Mouse (Mus musculus) cortical plate, adult 2 months (tissue): ENCODE data around the gene Ovol3. TPM values are rescaled to one million over a fixed set of nuclear protein-coding genes. Genes with fewer than 3 reads are reported as not detected.
A peak's percentile ranks its signal among the peaks of the same experiment; 100 is the strongest.
"Not testable (repeated sequence)": the region's sequence is repeated elsewhere in the genome, so short reads cannot be mapped to it uniquely, and the experiment has no call there.

Experiments used
- H3K27ac ChIP-seq: fragments of 200-500 bp; 2 replicates; pipeline ENCODE4 v1.5.1; 2012; ENCODE audit warnings: low read length, control low read depth, inconsistent platforms; ENCODE audit not compliant: insufficient read depth
- H3K4me1 ChIP-seq: fragments of 200-500 bp; 2 replicates; pipeline ENCODE4 v1.6.1; 2011; ENCODE audit warnings: low read length; ENCODE audit not compliant: control insufficient read depth, insufficient read depth
- H3K4me3 ChIP-seq: fragments of 200-500 bp; 2 replicates; pipeline ENCODE4 v1.5.1; 2011; ENCODE audit warnings: mild to moderate bottlenecking, low read length, control low read depth; ENCODE audit not compliant: insufficient read depth
- CTCF ChIP-seq: fragments of 200-500 bp; IDR thresholded peaks from 2 replicates; pipeline ENCODE4 v1.5.1; 2011; ENCODE audit warnings: mild to moderate bottlenecking, control low read depth, low read length; ENCODE audit not compliant: insufficient read depth; ENCODE audit errors: extremely low read depth
- POLR2A ChIP-seq: fragments of 200-500 bp; IDR thresholded peaks from 2 replicates; pipeline ENCODE4 v1.6.1; 2011; ENCODE audit warnings: mild to moderate bottlenecking, low read length, control low read depth; ENCODE audit not compliant: insufficient read depth; ENCODE audit errors: extremely low read depth
- polyA plus RNA-seq: library from polyadenylated mRNA; depleted of rRNA; stranded (reverse); fragments of >200 nt; gene quantifications from 2 replicates; pipeline ENCODE4 v1.2.3, GENCODE M21; 2012

The Ovol3 gene
- polyA plus RNA-seq, 1 experiment = not detected

DNA sequence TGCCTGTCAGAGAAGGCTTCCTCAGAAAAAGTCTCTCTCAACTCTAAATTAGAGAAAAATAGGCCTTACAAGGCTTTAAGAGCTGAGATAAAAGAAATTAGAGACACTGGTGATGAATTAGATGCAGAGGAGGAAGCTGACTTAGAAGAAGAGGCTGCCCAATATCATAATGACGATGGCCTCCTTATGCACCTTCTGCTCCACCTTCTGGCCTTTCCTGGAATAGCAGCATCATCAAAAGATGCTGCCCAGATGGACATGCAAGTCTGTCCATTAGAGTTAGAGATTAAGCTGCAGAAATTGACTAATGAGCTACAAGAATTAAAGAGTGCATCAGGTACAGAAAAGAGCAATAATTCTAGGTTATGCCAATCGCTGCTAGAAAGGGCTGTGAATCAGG lies 30.1 kb downstream of the Ovol3 start:
- Histone ChIP-seq H3K27ac (no peak overlapping the region), H3K4me3 (no peak overlapping the region), H3K4me1 (no peaks in the 10 kb centered on the region)
- peak; percentile 74 for TF ChIP-seq CTCF
- TF ChIP-seq POLR2A = no peak

DNA sequence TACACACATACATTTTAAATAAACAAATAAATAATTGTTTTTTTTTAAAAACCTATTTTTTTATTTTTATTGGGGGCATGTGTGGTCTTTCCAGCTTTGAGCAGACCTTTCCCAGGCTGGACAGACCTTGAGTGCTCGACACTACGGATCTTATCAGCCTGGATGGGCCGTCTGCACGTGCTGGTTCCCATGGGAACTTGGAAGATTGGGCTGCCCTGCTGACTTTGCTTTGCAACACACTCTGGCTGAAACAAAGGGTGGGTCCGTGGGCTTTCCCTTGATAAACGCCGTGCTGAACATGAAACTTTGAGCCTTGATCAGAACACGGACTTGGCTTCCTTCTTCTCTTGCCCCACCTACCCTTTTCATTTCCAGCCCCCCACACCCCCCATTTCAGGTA lies 31.1 kb downstream of the Ovol3 start:
- Histone ChIP-seq H3K4me1 (no peaks in the 10 kb centered on the region), H3K27ac (no peak overlapping the region), H3K4me3 (no peak overlapping the region)
- TF ChIP-seq CTCF (no peak), POLR2A (no peak)

DNA sequence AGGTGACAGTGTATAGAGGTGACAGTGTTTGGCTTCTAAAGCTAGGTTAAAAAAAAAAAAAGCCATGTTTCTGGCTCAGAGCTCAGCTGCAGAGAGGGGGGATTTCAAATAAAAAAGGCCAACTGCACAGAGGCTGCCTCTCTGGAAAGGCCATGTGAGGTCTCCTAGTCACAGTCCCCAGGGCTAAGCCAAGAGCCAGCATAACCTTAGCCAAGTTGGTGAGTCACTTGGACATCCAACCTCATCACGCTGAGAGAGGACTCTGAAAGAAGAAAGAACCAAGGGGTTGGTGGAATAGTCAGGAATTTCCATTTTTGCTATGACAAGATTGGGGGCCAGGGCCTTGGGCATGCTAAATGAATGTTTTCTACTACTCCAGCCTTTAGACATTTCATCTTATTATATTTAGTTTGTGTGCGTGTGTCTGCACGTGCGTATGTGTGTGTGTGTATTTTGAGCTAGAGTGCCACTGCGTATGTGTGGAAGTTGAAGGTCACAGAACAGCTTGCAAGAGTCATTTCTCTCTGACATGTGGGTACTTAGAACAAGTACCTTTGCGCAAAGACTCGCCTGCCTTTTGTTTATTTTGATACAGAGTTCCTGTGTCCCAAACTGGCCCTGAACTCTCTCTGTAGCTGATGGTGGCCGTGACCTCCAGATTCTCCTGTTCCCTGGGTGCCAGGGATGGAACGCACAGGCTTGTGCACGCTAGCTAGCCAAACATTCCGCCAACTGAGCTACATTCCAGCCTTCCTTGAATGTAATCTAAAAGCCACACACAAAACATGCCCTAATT lies 32.4 kb downstream of the Ovol3 start:
- TF ChIP-seq POLR2A (no peak), CTCF (no peak)
- no peak overlapping the region for H3K4me3 ChIP-seq
- H3K4me1 ChIP-seq = no peaks in the 10 kb centered on the region
- no peak overlapping the region for H3K27ac ChIP-seq

DNA sequence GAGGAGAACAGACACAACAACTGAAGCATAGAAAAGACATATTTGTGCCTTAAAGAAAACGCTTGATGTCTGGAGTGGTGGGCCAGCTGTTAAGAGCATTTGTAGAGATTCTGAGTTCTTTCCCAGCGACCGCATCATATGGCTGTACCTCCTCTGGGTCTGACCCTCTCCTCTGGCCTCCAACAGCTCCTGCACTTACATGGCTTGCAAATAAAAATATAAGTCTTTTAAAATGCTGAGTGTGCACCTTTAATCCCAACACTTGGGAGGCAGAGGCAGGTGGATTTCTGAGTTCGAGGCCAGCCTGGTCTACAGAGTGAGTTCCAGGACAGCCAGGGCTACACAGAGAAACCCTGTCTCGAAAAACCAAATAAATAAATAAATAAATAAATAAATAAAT lies 34.9 kb downstream of the Ovol3 start:
- H3K27ac ChIP-seq, H3K4me3 ChIP-seq, H3K4me1 ChIP-seq: not testable (repeated sequence)

DNA sequence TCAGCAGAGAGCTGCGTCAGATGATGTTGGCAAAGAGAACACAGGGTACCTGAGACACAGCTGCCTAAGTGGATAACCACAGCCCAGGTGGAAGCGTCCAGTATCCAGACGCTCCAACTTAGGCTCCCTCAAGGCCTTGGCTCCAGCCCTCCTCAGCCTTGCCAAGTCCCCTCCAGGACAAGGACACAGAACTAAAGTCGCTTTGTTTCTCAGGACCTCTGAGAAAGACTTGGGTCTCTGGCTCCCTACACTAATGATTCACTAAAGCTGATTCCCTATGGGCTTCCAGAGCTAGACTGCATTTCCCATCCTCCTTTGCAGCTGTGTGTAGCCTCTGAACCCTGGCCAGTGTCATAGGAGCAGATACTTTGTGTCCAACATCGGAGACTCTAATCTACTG lies 35.3 kb downstream of the Ovol3 start:
- H3K27ac ChIP-seq = no peak overlapping the region
- no peak for TF ChIP-seq CTCF
- TF ChIP-seq POLR2A = no peak
- H3K4me1 ChIP-seq = no peaks in the 10 kb centered on the region
- H3K4me3 ChIP-seq = no peak overlapping the region

DNA sequence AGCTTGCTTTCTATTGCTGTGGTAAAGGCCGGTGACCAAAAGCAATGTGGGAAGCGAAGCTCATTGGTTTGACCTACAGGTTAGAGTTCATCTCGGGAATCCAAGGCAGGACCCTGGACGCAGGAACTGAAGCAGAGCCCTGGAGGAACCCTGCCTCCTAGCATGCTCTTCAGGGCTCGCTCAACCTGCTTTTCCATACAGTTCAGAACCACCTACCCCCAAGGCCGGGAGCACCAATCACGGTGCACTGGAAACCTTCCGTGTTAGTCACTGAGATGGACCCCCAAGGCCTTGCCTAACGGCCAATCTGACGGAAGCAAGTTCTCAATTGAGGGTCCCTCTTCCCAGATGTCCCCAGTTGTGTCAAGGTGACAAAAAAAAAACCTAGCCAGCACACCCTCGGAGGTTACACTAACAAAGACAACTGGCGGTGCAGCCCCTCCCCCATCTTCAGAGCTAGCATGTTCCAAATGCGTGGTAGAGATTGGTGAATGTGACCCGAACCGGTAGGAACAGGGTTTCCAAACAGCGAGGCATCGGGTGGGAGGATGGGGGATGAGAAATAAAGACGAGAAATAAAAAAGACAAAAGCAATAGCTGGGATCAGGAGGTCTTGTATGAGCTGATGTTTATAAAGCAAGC lies 35.9 kb downstream of the Ovol3 start:
- H3K27ac ChIP-seq = no peak overlapping the region
- no peak overlapping the region for H3K4me3 ChIP-seq
- no peaks in the 10 kb centered on the region for H3K4me1 ChIP-seq
- TF ChIP-seq CTCF = no peak
- TF ChIP-seq POLR2A = no peak

DNA sequence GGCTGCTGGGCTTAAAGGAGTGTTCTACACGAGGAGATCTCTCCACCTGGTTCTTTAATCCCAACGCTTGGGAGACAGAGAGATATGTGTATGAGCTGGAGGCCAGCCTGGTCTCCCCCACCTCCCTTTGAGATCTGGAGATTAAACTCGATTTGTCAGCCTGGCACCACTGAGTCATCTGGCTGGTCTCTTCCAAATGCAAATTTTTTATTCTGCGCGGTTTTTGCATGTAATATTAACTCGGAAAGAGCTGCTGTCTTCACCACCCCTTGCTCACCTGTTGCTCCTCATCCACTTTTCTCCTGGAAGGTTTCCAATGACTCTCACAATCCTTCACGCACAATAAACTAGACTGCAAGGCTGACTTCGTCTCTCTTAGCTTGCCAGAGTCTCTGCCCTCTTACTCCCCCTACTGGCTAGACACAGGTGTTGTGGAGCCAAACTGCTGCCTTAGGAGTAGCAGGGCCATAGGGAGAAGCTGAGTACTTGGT lies 37.0 kb downstream of the Ovol3 start, which contains the start of gene Capns1:
TSS of gene Capns1 (minus strand) at position 331 of the 491 bp plus-strand sequence.
- H3K27ac ChIP-seq = no peak within 1 kb of the TSS
- no peak within 1 kb of the TSS; the same call in 1 of the 2 replicates for H3K4me3 ChIP-seq
- TF ChIP-seq CTCF (peak; percentile 91), POLR2A (no peak)
- no peaks in the 10 kb centered on the region for H3K4me1 ChIP-seq

DNA sequence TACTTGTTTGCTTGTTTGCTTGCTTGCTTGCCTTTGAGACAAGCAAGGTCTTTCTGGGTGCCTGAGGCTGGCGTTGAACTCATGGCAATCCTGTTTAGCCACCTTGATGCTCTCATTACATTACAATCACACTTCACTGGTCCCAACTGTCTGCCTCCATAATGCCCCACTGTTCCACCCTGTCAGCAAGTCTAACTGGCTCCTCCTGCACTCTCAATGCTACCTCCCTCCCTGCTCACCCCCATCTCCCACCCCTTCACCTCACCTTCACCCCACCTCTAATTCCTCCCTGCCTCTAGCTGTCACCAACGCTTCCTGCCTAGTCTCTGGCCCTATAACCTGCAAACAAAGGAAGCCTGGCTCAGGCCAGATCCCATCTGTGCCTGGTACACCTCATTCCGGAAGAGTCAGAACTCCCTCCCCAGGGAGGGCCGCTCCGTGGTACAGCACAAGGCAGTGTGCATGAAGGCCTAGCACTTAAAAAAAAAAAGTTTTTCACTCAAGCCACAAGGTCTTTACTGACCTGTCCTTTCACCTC lies 37.9 kb downstream of the Ovol3 start:
- Histone ChIP-seq H3K4me3 (no peak overlapping the region), H3K4me1 (no peaks in the 10 kb centered on the region), H3K27ac (no peak overlapping the region)
- no peak for TF ChIP-seq CTCF
- no peak for TF ChIP-seq POLR2A

DNA sequence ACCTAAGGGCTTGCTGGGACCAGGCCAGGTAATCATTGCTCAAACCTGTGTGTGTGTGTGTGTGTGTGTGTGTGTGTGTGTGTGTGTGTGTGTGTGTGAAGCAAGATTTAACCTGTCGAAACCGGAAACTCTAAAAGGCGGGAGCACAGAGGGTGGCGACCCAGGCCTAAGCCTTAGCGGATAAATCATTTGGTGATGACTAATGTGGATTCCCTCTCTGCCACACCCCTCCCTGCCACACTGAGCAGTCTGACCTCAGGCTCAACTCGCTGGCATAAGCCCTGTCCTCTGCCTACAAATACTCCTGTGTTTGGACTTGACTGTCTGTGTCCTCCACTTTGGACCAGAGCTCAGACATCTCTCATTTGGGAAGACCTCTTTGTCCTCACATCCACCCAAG lies 39.4 kb downstream of the Ovol3 start:
- H3K4me1 ChIP-seq = no peaks in the 10 kb centered on the region
- no peak overlapping the region for H3K27ac ChIP-seq
- H3K4me3 ChIP-seq = no peak overlapping the region
- TF ChIP-seq CTCF (no peak), POLR2A (no peak)

DNA sequence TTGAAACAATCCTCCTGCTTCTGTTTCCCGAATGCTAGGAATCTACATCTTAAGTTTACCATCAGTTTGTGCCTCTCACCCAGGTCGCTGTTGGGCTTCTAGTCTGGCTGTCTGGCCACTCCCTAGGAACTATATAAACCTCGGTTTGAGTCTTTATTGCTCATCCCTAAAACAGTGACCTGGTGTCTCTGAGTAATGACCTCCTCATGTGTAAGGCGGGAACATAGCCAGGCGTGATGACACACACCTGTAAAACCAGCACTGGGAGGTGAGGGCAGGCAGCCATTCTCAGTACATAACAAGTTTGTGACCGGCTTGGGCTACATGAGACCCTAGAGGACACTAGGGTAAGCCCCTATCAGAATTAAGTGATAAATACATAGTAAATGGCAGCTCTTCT lies 40.1 kb downstream of the Ovol3 start:
- Histone ChIP-seq H3K4me1 (no peaks in the 10 kb centered on the region), H3K27ac (no peak overlapping the region), H3K4me3 (peak overlapping the region; percentile 72; the same call in 1 of the 2 replicates)
- no peak for TF ChIP-seq POLR2A
- TF ChIP-seq CTCF = no peak
